Mouse (Mus musculus) ES-E14 (cell line): ENCODE measurements around the gene Dnajb13.

Experiments
- CHD2 ChIP-seq: IDR thresholded peaks from 2 replicates; pipeline ENCODE4 v1.6.1; 2014; ENCODE audit warnings: mild to moderate bottlenecking, low read depth, low read length, inconsistent platforms
- HCFC1 ChIP-seq: IDR thresholded peaks from 2 replicates; pipeline ENCODE4 v1.6.1; 2012; ENCODE audit warnings: low read length, inconsistent platforms, borderline replicate concordance; ENCODE audit not compliant: insufficient read depth
- MAFK ChIP-seq: IDR thresholded peaks from 2 replicates; pipeline ENCODE4 v1.6.1; 2014; ENCODE audit warnings: mild to moderate bottlenecking, low read depth, low read length, inconsistent platforms; ENCODE audit not compliant: insufficient read depth
- ZC3H11A ChIP-seq: IDR thresholded peaks from 2 replicates; pipeline ENCODE4 v1.6.1; 2012; ENCODE audit warnings: low read depth, mild to moderate bottlenecking, inconsistent platforms, low read length, borderline replicate concordance
- ZNF384 ChIP-seq: IDR thresholded peaks from 2 replicates; pipeline ENCODE4 v1.6.1; 2012; ENCODE audit warnings: low read depth, low read length, inconsistent platforms

GRCm38 (mm10) chr7:100522222-100522621 lies 7.5 kb upstream of the Dnajb13 start:
- TF ChIP-seq ZNF384 (no peak), CHD2 (no peak), MAFK (no peak), HCFC1 (no peak), ZC3H11A (no peak)
